Mouse (Mus musculus) urinary bladder, postnatal 10 days (tissue): ENCODE results near the gene Polm.
"Not testable (repeated sequence)": the region's sequence is repeated elsewhere in the genome, so short reads cannot be mapped to it uniquely, and the experiment has no call there.

Experiments
- DNase-seq: peaks from one replicate; pipeline ENCODE4 v3.0.0; 2022; ENCODE audit warnings: low spot score

The Polm gene

GRCm38 (mm10) chr11:5855481-5855880 lies 17.7 kb upstream of the Polm start:
- DNase-seq, result no peak

GRCm38 (mm10) chr11:5852314-5852713 lies 14.5 kb upstream of the Polm start:
- no peak for DNase-seq

- DNase-seq, result no peak
Observed at GRCm38 (mm10) chr11:5851021-5851736, 13.4 kb upstream of the Polm start.

- DNase-seq, result no peak
Observed at GRCm38 (mm10) chr11:5850452-5850851, 12.6 kb upstream of the Polm start.

- DNase-seq, result no peak
Observed at GRCm38 (mm10) chr11:5849316-5849715, 11.5 kb upstream of the Polm start.

- no peak for DNase-seq
Observed at GRCm38 (mm10) chr11:5848741-5849140, 10.9 kb upstream of the Polm start.

- DNase-seq, result no peak
Observed at GRCm38 (mm10) chr11:5846639-5847345, 9.0 kb upstream of the Polm start.

GRCm38 (mm10) chr11:5843131-5843530 lies 5.3 kb upstream of the Polm start:
- DNase-seq, result no peak

- no peak for DNase-seq
Observed at GRCm38 (mm10) chr11:5841751-5842150, 3.9 kb upstream of the Polm start.

- no peak for DNase-seq
Observed at GRCm38 (mm10) chr11:5840346-5840745, 2.5 kb upstream of the Polm start.

- DNase-seq, result no peak
Observed at GRCm38 (mm10) chr11:5836126-5836525, 1.7 kb downstream of the Polm start.

- no peak for DNase-seq
Observed at GRCm38 (mm10) chr11:5835057-5835456, 2.8 kb downstream of the Polm start.

- no peak for DNase-seq
Observed at GRCm38 (mm10) chr11:5834506-5834905, 3.3 kb downstream of the Polm start.

GRCm38 (mm10) chr11:5829327-5829726 lies 8.5 kb downstream of the Polm start:
- no peak for DNase-seq

GRCm38 (mm10) chr11:5828509-5829191 lies 9.2 kb downstream of the Polm start:
- DNase-seq, result no peak

- DNase-seq, result no peak
Observed at GRCm38 (mm10) chr11:5827931-5828330, 9.9 kb downstream of the Polm start.

- DNase-seq, result no peak
Observed at GRCm38 (mm10) chr11:5825432-5825831, 12.4 kb downstream of the Polm start.

GRCm38 (mm10) chr11:5819223-5819622 lies 18.6 kb downstream of the Polm start:
- no peak for DNase-seq

- DNase-seq, result no peak
Observed at GRCm38 (mm10) chr11:5813381-5813780, 24.4 kb downstream of the Polm start.

GRCm38 (mm10) chr11:5809487-5809886 lies 28.3 kb downstream of the Polm start:
- DNase-seq, result not testable (repeated sequence)

GRCm38 (mm10) chr11:5807956-5808355 lies 29.9 kb downstream of the Polm start:
- DNase-seq, result no peak

GRCm38 (mm10) chr11:5805711-5806110 lies 32.1 kb downstream of the Polm start:
- no peak for DNase-seq

- DNase-seq, result no peak
Observed at GRCm38 (mm10) chr11:5804174-5804573, 33.6 kb downstream of the Polm start.
